Mouse (Mus musculus): Measurements from ENCODE around the gene Ube2l3.

GRCm38 (mm10) chr16:17232794-17233701 lies 30.6 kb upstream of the Ube2l3 start, which contains the start of gene Hic2:
- TF ChIP-seq EP300 (IDR thresholded peaks at IDR 0.05; ENCODE audit: low read depth) (0 out of 2 replicates have a peak, but pooled peaks have one; percentile 15), CTCF (IDR thresholded peaks at IDR 0.05; ENCODE audit: low read depth) (no peak)

Data from liver, embryonic 14.5 days (tissue).